Mouse (Mus musculus): ENCODE data around the gene Nthl1.

The Nthl1 gene

DNA sequence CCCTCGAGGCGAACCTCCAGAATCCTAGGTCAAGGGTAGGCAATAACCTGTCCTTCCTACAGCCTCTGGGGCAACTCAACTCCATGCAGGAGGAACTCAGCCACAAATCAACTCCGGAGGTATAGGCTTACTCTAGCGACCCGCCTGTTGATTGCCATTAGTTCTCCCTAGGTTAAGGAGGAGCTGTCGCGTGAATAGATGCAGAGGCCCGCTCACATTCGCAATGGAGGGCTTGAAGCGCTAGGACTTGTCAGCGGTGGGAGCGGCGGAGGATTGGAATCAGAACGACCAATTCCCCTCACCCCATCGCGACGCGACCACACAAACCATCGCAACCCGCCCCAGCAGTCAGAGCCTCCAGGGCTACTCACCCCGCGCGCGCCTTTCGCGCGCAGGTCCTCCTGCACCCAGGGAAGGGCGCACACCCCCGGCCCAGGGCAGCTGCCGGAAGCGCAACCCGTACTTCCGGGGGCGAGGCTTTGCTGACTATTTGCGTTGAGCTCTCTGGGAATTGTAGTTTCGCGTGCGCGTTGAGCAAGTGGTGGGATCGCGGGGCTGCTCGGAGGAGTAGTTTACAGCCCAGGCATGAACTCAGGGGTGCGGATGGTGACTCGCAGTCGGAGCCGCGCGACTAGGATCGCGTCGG lies at the start of gene Nthl1, which contains the start of gene Tsc2:
Gene Nthl1, plus strand, starts transcription at position 514 of the 646 bp plus-strand sequence.
Gene Tsc2, minus strand, starts transcription at position 464 of the 646 bp plus-strand sequence.
- in situ Hi-C loops (cut with MboI, MseI) = no loop called here

DNA sequence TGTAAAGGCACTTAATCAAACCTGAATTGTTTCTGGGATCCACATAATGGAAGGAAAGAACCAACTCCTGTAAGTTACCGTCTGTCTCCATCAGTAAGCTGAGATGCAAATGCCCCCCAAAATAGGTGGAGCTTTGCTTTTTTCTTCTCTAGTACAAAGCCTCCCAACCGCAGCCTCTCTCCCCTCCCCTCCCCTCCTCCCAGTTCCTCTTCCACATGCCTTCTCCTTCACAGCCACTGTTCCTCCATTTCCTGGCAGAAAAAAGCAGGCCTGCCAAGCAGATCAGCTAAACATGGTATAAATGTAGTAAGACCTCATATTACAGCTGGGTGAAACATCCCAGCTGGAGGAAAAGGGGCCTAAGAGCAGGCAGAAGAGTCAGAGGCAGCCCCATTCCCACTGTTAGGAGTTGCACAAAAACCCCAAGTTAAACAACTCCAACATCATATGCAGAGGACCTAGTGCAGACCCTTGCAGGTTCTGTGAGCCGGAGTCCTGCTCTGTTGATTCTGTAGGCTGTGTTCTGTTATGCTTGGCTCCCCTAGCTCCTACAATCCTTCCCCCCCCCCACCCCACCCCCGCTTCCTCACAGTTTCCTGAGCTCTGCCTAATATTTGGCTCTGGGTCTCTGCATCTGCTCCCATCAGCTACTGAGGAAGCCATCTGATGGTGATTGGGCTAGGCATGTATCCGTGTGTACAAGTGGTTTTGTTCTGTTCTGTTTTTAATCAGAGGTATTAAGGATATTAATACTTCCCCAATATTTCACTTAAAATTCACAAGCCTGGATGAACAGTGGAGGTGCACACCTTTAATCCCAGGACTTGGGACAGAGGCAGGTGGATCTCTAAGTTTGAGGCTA lies 48.6 kb upstream of the Nthl1 start:
- in situ Hi-C loops (cut with MboI, MseI) = no loop called here

DNA sequence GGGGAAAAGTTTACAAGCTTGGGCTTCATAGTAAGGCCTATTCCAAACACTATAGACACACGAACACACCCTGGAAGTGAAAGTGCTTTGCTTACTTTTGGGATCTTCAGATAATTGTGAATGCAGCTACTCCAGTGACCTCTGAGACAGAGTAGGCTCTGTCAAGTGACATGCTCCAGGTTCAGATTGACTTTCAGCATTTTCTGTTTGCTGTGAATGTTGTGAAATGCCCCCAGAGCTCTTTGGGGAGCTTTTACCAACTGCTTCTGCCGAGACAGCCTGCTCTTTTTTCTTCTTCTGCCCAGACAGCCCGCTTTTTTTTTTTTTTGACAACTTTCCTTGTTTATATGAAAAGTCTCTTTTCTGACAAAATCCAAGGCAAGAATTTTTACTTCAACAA lies 48.0 kb upstream of the Nthl1 start:
- in situ Hi-C loops (cut with MboI, MseI) = no loop called here

DNA sequence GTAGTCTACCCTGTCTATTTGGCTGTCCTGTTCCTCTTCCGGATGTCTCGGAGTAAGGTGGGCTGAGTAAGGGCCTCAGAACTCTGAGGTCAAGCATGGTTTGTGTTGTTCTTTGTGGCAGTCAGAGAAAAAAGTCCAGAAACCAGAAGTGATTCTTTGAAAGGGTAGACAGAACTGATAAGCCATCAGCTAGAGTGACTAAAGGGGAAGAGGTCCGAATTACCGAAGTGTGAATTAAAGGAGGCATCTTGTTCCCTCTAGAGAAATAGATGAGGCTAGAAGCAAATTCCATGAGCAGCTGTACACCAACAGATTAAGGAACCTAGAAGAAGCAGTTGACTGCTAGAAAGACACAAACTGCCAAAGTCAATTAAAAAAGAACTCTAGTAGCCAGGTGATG lies 45.9 kb upstream of the Nthl1 start:
- in situ Hi-C loops (cut with MboI, MseI) = no loop called here

DNA sequence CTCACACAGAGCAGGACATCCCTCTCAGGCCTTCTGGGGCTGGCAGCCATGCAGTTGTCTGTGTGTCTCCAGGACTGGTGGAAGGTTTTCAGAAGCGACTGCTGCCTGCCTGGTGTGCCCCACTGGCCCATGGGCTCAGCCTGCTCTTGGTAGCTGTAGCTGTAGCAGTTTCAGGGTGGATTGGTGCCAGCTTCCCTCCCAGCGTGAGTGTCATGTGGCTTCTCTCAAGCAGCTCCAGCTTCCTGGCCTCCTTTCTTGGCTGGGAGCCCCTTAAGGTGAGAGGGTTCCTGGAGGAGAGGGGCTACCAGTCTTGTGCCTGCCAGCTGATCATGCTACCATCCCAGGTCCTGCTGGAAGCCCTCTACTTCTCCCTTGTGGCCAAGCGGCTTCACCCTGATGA lies 41.5 kb upstream of the Nthl1 start:
- in situ Hi-C loops (cut with MboI, MseI) = no loop called here

DNA sequence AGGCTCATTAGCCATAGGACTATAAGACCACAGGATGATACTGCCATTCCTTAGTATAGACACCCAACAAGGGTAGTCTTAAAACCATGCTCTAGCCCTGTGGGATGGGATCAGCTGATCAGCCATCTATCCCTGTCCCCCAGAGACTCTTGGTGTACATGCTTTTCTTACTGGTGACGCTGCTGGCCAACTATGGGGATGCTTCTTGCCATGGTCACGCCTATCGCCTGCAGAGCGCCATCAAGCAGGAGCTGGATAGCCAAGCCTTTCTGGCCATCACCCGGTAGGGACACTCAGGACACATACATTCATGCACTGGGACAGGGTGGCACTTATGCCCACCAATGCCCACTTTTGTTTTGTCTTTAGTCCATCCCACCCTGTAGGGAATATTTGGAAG lies 40.8 kb upstream of the Nthl1 start:
- in situ Hi-C loops (cut with MboI, MseI) = no loop called here

DNA sequence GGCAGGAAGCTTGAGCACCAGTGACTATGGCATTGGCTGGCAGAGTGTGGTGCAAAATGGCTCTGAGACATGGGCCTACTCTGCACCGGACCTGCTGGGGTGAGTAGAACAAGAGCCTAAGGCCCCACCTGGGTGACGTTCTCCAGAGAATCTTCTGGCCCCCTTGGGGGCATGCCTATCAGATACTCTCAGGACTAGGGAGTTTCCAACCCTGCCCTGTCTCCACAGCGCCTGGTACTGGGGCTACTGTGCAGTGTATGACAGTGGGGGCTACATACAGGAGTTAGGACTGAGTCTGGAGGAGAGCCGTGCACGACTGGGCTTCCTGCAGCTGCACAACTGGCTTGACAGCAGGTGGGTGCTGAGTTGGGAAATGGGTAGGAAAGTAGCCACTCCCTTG lies 39.2 kb upstream of the Nthl1 start:
- in situ Hi-C loops (cut with MboI, MseI) = no loop called here

DNA sequence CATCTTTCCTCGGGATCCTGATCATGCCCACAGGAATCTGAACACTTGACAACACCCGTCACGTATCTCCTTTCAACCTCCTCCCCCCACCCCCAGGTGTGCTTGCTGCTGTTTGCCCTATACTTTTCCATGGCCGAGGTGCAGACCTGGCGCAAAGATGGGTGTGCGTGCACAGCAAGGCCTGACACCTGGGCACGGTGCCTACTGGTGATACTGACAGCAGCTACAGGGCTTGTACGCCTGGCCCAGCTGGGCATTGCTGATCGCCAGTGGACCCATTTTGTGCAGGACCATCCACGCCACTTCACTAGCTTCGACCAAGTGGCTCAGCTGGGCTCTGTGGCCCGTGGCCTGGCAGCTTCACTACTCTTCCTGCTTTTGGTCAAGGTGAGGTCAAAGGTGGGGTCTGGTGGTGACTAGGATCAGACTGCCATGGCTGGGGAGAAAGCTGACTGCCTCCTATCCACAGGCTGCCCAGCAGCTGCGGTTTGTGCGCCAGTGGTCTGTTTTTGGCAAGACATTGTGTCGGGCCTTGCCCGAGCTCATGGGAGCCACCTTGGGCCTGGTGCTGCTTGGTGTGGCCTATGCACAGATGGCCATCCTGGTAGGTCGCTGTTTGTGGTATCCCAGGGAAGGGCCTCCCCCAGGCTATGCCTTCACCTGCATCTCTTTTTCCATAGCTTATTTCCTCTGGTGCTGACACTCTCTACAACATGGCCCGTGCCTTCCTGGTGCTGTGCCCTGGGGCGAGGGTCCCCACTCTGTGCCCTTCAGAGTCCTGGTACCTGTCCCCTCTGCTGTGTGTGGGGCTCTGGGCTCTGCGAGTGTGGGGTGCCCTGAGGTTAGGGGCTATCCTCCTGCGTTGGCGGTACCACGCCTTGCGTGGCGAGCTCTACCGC lies 38.2 kb upstream of the Nthl1 start:
- in situ Hi-C loops (cut with MboI, MseI) = no loop called here

DNA sequence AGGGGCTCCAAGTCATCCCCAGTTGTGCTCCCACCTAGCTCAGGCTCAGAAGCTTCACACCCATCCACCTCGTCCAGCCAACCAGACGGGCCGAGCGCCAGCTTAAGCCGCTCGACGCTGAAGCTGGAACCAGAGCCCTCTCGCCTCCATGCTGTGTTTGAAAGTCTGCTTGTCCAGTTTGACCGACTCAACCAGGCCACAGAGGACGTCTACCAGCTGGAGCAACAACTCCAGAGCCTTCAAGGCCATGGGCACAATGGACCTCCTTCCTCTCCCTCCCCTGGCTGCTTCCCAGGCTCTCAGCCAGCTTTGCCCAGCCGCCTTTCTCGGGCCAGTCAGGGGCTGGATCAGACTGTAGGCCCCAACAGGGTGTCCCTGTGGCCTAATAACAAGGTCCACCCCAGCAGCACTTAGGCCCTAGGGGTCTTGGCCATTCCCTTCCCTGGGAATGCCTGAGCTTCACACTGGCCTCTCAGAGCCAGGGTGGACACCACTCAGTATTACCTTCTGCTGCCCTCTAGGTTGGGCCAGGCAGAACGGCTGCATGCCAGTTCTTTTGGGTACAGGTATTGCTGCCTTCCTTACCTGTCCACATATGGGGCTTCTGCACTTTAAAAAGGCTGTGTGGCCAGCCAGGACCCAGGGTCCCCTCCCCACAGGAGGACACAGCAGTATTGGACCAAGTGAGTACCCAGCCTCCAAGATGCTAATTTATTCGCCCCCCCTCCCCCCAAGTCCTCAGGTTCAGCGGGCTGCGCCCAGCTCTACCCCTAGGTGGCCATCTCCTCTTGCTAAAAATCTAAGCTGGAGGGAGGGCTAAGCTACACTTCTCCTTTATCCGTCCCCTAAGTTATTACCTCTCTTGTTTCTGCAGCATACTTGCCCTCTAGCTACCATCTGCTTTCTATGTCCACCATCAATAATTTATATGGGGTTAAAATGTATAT lies 37.1 kb upstream of the Nthl1 start:
- in situ Hi-C loops (cut with MboI, MseI) = no loop called here

DNA sequence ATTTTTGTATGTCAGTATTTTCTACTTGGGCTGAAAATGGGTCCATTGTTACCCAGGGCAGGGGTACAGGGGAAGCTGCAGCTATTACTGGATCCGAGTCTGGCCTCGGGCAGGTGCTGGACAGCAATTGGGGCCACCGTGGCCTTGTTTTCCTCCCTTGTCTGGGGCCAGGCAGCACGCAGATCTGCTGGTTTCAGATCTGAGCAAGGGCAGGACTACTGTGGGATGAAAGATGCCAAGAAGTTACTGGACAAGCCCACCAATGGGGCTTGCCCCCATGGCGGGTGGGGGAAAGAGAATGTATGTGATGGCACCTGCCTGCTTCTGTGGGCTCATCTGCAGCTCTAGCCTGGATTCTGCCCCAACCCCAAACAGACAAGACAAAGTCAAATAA lies 36.4 kb upstream of the Nthl1 start:
- in situ Hi-C loops (cut with MboI, MseI) = no loop called here

DNA sequence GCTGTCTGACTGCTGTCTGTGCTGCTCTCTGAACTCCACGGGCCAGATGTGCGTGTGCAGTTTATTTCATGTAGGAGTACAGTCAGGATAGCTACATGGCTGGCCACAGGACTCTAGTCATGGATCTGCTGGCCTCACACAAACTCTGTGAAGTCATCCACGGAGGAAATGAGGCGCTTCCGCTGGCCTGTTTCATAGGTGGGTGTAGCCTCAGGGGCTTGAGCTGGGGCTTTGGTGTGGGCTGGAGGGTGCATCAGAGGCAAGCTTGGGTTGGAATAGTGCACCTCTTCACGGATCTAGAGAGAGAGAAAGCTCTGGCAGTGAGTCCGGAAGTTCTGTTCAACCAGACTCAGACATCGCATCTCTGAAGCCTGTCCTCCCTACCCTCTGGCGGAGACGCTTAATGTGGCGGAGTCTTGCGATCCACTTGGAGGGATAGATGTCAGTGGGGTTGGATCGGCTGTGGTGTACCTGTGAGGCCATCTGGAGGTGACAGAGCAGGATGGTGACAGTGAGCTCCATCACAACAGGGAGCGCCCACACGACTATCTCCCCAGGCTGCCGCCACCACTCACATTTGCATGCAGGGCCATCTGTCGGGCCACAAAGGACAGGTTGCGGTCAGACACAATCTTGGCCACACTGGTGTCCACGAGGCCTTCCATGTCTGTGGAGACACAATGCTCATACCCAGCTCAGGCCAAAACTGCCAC lies 35.9 kb upstream of the Nthl1 start:
- in situ Hi-C loops (cut with MboI, MseI) = no loop called here

DNA sequence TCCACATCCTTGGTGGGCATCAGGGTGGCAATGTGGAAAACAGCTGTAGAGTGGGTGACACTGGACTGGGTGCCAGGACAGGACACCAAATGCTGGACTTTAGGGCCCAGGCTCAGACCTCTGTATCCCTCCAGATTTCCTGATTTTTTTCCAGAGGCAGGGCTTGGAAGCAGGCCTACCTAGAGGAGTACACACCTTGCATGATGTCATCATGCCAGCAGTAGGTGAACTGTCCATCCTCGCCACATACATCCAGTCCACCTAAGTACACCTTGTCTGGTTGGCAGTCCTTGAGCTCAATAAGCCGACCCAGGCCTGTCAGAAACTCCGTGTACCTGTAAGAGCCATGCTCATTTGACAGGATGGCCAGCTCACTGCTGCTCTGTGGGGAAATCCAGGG lies 34.5 kb upstream of the Nthl1 start:
- in situ Hi-C loops (cut with MboI, MseI) = no loop called here

DNA sequence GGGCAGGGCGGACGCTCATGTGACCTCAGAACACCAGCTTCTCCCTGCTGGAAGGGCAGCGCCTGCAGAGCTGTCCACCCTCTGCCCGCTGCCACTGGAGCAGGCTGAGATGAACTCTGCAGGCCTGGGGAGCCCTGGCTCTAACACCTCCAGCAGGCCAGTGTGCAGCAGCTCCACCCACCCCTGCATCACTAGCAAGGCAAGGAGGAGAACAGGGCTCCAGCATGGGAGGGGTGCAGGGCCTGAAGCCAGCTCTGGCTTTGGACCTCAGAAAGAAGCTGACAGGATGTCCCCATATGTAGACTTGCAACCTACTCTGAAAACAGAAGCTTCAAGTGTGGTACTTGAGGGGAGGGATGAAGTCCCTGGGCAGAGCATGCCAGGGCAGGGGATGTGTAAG lies 32.0 kb upstream of the Nthl1 start:
- in situ Hi-C loops (cut with MboI, MseI) = no loop called here

DNA sequence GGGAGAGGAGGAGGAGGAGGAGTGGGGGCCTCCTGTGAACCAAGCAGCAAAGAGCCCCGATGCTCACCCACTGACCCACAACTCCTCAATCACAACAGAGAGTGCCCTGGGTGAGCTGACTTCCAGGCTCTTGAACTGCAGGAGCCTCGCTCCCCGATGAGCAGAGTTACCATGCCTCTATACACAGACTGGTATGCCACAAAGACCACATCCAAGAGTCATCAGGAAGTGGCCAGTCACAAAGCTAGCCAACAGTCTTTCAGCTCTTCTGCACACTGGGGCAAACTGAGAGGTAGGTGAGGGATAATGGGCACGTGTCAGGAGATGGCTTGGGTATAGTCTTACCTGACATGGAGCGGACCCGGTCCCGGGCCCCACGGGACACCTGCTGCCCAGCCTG lies 28.5 kb upstream of the Nthl1 start:
- in situ Hi-C loops (cut with MboI, MseI) = no loop called here

DNA sequence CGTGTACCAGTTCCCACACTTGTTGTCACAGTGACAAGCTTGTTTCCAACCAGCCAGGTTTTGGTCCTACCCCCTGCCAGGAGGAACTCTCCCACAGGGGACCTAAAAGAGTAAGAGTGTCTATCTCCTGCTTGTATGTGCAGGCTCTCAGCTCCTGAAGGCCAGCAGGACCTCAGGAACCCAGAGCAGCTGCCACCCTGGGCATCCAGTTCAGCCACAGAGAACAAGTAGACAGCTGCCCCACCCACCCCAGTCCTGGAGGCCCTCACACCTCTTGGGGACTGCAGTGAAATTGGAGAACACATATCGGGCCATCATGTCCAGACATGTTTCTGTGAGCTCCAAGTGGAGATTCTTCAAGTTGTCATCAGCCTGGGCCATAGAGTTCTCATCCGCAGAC lies 27.9 kb upstream of the Nthl1 start:
- in situ Hi-C loops (cut with MboI, MseI) = no loop called here

DNA sequence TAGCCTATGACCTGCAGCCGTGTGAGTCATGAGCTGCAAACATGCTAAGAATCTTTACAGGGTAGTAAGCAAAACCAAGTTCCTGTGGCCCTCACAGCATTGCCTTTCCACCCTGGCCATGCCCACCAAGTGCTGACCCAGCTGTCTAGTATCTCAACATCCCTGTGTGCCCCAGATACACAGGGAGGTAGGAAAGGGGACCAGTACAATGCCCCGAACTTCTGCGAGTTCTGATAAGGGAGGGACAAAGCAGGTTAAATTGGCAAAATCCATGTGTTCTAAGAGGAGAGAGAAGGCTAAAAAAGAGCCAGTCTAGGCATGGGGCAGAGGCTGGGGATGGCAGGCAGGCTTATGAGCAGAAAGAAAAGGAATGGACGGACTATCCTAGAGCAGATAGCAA lies 24.1 kb upstream of the Nthl1 start:
- in situ Hi-C loops (cut with MboI, MseI) = no loop called here

DNA sequence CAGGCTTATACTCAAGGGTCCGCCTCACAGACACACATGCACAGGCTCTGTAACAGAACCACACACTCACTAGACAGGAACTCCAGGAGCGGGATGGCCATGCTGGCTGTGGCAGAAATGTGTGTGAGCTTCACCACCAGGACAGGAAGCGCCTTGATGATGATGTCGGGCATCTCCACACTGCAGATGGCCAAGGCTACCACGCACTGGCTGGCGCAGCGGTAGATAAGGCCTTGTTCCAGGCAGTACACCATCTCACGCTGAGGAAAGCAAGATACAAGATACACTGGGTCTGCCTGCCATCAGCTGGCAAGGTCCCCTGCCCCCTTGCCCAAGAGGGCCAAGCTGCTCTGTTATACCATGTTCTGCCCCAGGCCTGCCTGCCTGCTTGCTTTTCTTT lies 23.6 kb upstream of the Nthl1 start:
- in situ Hi-C loops (cut with MboI, MseI) = no loop called here

DNA sequence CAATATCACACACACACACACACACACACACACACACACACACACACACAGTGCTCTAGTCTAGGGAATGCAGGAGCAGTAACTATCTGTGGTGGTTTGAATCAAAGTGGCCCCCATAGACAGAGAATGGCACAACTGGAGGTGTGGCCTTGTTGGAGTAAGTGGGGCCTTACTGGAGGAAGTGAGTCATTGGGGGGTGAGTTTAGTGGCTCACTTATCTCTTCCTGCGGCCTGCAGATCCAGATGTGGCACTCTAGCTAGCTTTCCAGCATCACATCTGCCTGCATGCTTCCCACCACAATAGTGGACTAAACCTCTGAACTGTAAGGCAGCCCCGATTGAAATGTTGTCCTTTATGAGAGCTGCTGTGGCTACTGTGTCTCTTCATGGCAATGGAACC lies 21.8 kb upstream of the Nthl1 start:
- in situ Hi-C loops (cut with MboI, MseI) = no loop called here

DNA sequence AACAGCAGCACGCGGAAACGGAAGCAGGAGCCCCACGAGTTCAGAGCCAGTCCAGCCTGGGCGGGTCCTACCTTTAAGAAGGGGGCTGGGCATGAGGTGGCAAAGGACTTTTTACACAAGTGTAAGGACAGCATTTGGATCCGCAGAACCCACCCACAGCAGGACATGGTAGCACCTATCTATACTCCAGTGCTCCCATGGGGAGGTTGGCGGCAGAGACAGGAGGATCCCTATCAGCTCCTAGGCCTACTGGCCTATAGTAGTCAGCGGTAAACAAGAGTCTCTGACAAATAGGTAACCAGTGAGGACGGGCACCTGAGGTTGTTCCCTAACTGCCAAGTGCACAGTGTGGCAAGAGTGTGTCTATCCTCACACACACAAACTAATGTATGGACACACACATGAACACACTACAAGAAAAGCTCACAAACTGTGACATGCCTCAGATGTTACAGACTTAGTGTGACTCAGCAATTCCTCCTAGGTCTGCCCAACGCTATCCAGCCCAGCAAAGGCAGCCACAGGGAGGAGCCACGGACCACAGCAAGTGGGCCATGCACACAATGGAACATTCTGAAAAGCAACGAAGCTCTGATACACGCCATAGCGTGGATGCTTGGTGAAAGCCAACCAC lies 14.8 kb upstream of the Nthl1 start:
- in situ Hi-C loops (cut with MboI, MseI) = no loop called here

DNA sequence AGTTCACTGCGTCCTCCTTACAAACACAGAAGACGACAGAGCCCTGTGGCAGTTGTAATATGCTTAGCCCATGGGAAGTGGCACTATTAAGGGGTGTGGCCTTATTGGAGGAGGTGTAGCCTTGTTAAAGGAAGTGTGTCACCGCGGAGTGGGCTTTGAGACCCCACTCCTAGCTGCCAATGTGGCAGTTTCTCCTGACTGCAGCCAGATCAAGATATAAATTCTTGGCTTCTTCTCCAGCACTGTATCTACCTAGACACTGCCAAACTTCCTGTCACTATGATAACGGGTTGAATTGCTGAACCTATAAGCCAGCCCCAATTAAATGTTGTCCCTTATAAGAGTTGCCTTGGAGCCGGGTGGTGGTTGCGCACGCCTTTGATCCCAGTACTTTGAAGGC lies 7.0 kb upstream of the Nthl1 start:
- in situ Hi-C loops (cut with MboI, MseI) = no loop called here
